Mouse (Mus musculus): ENCODE data around the gene Igfbpl1. TPM values are rescaled to one million over a fixed set of nuclear protein-coding genes. Genes with fewer than 3 reads are reported as not detected.

The Igfbpl1 gene
- not detected for polyA plus RNA-seq (2021)

- in situ Hi-C loops (cut with MboI; ENCODE audit: low pct_unique_long_range_greater_than_20kb), result no loop called here
- peaks cover 25% of the 10 kb centered on the region for H3K27me3 ChIP-seq
- no peak for TF ChIP-seq CTCF (IDR thresholded peaks at IDR 0.05)
- CTCF ChIA-PET, result no interaction called here
- POLR2A ChIA-PET, result no interaction called here
- ATAC-seq (no peak), DNase-seq (ENCODE audit: low read depth, low spot score) (no peak)
Measured at GRCm38 (mm10) chr4:45826275-45827040, at the start of gene Igfbpl1. Gene Igfbpl1, minus strand, starts transcription at chr4:45826923.

GRCm38 (mm10) chr4:45872147-45872546 is 45.4 kb upstream of the Igfbpl1 start:
- in situ Hi-C loops (cut with MboI; ENCODE audit: low pct_unique_long_range_greater_than_20kb), result no loop called here
- ATAC-seq (no peak), DNase-seq (ENCODE audit: low read depth, low spot score) (no peak)
- H3K27me3 ChIP-seq, result no peaks in the 10 kb centered on the region
- no peak for TF ChIP-seq CTCF (IDR thresholded peaks at IDR 0.05)
- CTCF ChIA-PET, result no interaction called here
- POLR2A ChIA-PET, result no interaction called here

GRCm38 (mm10) chr4:45869021-45869815 is 42.5 kb upstream of the Igfbpl1 start:
- CTCF ChIA-PET, result no interaction called here
- in situ Hi-C loops (cut with MboI; ENCODE audit: low pct_unique_long_range_greater_than_20kb), result no loop called here
- DNase-seq (ENCODE audit: low read depth, low spot score) (no peak), ATAC-seq (no peak)
- POLR2A ChIA-PET, result no interaction called here
- no peaks in the 10 kb centered on the region for H3K27me3 ChIP-seq
- no peak for TF ChIP-seq CTCF (IDR thresholded peaks at IDR 0.05)

GRCm38 (mm10) chr4:45867416-45867815 is 40.7 kb upstream of the Igfbpl1 start:
- DNase-seq (ENCODE audit: low read depth, low spot score) (no peak), ATAC-seq (no peak)
- in situ Hi-C loops (cut with MboI; ENCODE audit: low pct_unique_long_range_greater_than_20kb), result no loop called here
- TF ChIP-seq CTCF (IDR thresholded peaks at IDR 0.05), result no peak
- H3K27me3 ChIP-seq, result no peaks in the 10 kb centered on the region
- CTCF ChIA-PET, result no interaction called here
- POLR2A ChIA-PET, result no interaction called here

GRCm38 (mm10) chr4:45861160-45861559 is 34.4 kb upstream of the Igfbpl1 start:
- TF ChIP-seq CTCF (IDR thresholded peaks at IDR 0.05), result no peak
- ChIA-PET CTCF (no interaction called here), POLR2A (no interaction called here)
- no peak for ATAC-seq
- DNase-seq (ENCODE audit: low read depth, low spot score), result no peak
- no peaks in the 10 kb centered on the region for H3K27me3 ChIP-seq
- in situ Hi-C loops (cut with MboI; ENCODE audit: low pct_unique_long_range_greater_than_20kb), result no loop called here

GRCm38 (mm10) chr4:45855803-45856424 is 29.2 kb upstream of the Igfbpl1 start:
- peak; percentile 80 for ATAC-seq
- in situ Hi-C loops (cut with MboI; ENCODE audit: low pct_unique_long_range_greater_than_20kb), result loop anchor here (10.0 kb wide), 2 partner anchors 441 to 571 kb away; no protein-coding TSS in a partner anchor
- DNase-seq (ENCODE audit: low read depth, low spot score), result peak; percentile 9
- no peaks in the 10 kb centered on the region for H3K27me3 ChIP-seq
- ChIA-PET CTCF (interaction anchor here (3.1 kb wide), 1 partner anchor 12 kb away, joined by 23 read pairs; no protein-coding TSS in a partner anchor), POLR2A (no interaction called here)
- peak; percentile 89 for TF ChIP-seq CTCF (IDR thresholded peaks at IDR 0.05)

GRCm38 (mm10) chr4:45853496-45854246 is 26.9 kb upstream of the Igfbpl1 start:
- in situ Hi-C loops (cut with MboI; ENCODE audit: low pct_unique_long_range_greater_than_20kb), result loop anchor here (10.0 kb wide), 2 partner anchors 439 to 569 kb away; no protein-coding TSS in a partner anchor
- ChIA-PET CTCF (interaction anchor here (3.1 kb wide), 1 partner anchor 10 kb away, joined by 23 read pairs; no protein-coding TSS in a partner anchor), POLR2A (interaction anchor here (0.6 kb wide), 1 partner anchor 594 kb away, joined by 4 read pairs; no protein-coding TSS in a partner anchor)
- no peaks in the 10 kb centered on the region for H3K27me3 ChIP-seq
- DNase-seq (ENCODE audit: low read depth, low spot score), result no peak
- no peak for TF ChIP-seq CTCF (IDR thresholded peaks at IDR 0.05)
- no peak for ATAC-seq

GRCm38 (mm10) chr4:45851640-45852051 is 24.9 kb upstream of the Igfbpl1 start:
- H3K27me3 ChIP-seq, result no peaks in the 10 kb centered on the region
- ChIA-PET POLR2A (no interaction called here), CTCF (no interaction called here)
- DNase-seq (ENCODE audit: low read depth, low spot score), result no peak
- peak; percentile 42 for ATAC-seq
- in situ Hi-C loops (cut with MboI; ENCODE audit: low pct_unique_long_range_greater_than_20kb), result loop anchor here (10.0 kb wide), 2 partner anchors 437 to 567 kb away; no protein-coding TSS in a partner anchor
- TF ChIP-seq CTCF (IDR thresholded peaks at IDR 0.05), result no peak

- DNase-seq (ENCODE audit: low read depth, low spot score), result no peak
- POLR2A ChIA-PET, result no interaction called here
- H3K27me3 ChIP-seq, result no peaks in the 10 kb centered on the region
- no peak for ATAC-seq
- no peak for TF ChIP-seq CTCF (IDR thresholded peaks at IDR 0.05)
- in situ Hi-C loops (cut with MboI; ENCODE audit: low pct_unique_long_range_greater_than_20kb), result no loop called here
- CTCF ChIA-PET, result no interaction called here
Measured at GRCm38 (mm10) chr4:45849419-45849818, 22.7 kb upstream of the Igfbpl1 start.

GRCm38 (mm10) chr4:45848825-45849156 is 22.1 kb upstream of the Igfbpl1 start:
- in situ Hi-C loops (cut with MboI; ENCODE audit: low pct_unique_long_range_greater_than_20kb), result no loop called here
- TF ChIP-seq CTCF (IDR thresholded peaks at IDR 0.05), result no peak
- ChIA-PET POLR2A (no interaction called here), CTCF (no interaction called here)
- DNase-seq (ENCODE audit: low read depth, low spot score), result no peak
- no peak for ATAC-seq
- no peaks in the 10 kb centered on the region for H3K27me3 ChIP-seq

All from Patski (cell line).